Mouse (Mus musculus) thymus, postnatal 36 days (tissue): Measurements from ENCODE around the gene Mob4.

ENCODE experiments used
- DNase-seq, 2 experiments: peaks; one replicate each; pipeline ENCODE4 v3.0.0; 2022; ENCODE audit warnings: mixed read lengths in 2 of 2

Gene Mob4

DNA sequence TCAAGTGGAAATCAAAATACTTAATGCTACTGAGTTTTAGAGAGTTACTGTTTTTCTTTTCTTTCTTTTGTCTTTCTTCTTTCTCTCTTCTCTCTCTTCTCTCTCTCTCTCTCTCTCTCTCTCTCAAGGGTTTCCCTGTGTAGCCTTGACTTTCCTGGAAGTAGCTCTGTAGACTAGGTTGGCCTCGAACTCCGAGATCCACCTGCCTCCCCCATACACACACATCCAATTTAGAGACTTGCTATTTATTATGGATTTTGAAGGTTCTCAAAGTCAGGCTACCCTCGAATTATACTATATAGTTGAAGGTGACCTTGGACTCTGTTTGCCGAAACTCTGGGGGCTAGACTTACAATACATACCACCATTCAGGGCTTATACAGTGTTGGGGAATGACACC, 1.3 kb downstream of the Mob4 start:
- no peak for DNase-seq

- no peak for DNase-seq
Observed at GRCm38 (mm10) chr1:55133173-55133572, 2.1 kb downstream of the Mob4 start.

DNA sequence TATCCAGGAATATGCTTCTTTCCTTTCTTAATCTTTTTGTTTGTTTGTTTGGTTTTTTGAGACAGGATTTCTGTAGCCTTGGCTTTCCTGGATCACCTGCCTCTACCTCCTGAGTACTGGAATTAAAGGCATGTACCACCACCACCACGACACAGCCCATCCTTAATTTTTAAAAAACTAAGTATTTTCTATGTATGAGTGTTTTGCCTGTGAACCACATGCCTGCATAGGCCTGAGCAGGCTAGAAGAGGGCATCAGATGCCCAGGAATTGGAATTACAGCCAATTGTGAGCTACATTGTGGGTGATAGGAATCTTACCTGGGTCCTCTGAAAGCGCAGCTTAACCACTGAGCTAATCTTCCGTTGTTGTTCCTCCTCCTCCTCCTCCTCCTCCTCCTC, 3.3 kb downstream of the Mob4 start:
- DNase-seq, result no peak

GRCm38 (mm10) chr1:55135846-55136245, 4.8 kb downstream of the Mob4 start:
- peak in 1 of 2 experiments; percentile 12 for DNase-seq

- DNase-seq, result no peak
Observed at GRCm38 (mm10) chr1:55144338-55144737, 13.3 kb downstream of the Mob4 start.

DNA sequence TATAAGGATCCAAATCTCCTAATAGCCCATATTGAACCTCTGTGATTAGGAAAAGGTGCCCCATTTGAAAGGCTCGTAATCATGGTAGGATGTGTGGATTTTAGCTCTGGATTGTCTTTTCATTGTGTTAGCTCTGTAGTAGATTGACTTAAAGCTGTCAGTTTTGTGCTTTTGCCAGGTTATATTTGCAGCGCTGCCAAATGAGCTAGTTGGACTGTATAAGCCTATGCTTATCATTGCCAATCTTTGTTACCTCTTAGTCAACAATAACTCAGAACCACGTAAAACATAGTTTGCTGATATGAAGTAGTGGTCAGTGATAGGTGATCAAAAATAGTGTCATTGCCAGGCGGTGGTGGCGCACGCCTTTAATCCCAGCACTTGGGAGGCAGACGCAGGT, 14.5 kb downstream of the Mob4 start:
- DNase-seq, result no peak

DNA sequence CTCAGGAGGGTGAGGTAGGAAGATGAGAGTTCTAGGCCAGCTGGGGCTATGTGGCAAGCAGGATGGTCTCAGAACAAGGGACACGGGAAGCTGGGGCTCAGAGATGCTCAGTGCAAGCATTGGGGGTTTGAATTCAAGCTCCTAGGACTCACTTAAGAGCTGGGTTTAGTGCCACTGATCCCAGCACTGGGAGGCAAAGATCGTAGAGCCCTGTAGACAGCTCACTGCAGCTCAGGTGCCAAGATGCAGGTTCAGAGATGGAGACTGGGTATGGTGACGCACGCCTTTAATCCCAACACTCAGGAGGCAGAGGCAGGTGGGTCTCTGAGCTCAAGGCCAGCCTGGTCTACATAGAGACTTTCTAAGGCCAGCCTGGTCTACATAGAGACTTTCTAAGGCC, 26.3 kb downstream of the Mob4 start:
- DNase-seq, result no peak

DNA sequence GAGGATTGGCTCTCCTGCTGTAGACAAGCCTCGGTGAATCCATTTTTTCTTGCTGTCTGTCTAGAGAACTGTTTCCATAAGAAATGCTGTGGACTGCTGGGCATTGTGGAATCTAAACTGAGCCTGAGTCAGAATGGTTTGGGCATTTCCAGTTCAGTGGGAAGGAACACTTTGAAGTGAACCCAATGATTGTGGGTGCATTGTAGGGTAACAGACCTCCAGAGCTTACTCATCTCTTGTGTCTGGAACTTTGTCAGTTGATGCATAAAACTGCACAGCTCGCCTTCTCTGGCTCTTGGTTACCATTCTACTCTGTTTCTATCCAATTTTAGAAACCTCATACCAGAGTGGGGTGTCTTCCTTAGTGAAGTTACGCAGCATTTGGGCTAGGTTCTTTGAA, 27.2 kb downstream of the Mob4 start:
- DNase-seq, result no peak

DNA sequence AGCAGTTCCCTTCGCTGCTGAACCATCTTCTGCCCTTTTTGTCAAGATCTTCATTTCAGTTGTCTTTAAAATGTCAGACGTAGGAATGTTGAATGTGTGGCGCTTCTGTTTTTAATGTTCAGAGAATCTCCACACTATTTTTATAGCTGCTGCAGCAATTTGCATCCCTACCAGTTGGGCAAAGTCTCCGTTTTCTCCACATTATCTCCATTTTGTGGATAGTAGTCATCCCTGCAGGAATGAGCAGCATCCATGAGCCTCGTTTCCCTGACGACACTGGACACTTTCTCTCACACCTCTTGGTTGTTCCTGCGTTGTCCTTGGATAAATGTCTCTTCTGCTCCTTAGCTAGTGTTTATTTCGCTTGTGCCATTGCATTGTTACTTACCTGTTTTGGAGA, 27.8 kb downstream of the Mob4 start:
- no peak for DNase-seq

DNA sequence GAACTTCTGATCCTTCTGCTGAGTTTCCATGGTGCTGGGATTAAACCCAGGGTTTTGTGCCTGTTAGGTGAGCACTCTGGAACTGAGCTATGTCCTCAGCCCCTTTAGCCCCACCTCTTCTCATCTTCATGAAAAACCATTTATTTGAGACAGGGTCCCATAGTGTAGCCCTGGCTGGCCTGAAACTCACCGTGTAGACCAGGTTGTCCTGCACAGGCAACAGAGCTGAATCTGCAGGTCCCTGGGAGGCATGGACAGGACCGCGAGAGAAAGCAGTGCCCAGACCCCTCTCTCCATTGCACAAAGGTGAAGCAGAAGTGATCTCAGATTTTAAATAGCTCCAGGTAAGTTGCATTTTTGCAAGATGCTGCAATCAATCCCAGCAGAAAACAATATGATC, 29.2 kb downstream of the Mob4 start:
- no peak for DNase-seq

- no peak for DNase-seq
Observed at GRCm38 (mm10) chr1:55160831-55161638, 30.0 kb downstream of the Mob4 start.

DNA sequence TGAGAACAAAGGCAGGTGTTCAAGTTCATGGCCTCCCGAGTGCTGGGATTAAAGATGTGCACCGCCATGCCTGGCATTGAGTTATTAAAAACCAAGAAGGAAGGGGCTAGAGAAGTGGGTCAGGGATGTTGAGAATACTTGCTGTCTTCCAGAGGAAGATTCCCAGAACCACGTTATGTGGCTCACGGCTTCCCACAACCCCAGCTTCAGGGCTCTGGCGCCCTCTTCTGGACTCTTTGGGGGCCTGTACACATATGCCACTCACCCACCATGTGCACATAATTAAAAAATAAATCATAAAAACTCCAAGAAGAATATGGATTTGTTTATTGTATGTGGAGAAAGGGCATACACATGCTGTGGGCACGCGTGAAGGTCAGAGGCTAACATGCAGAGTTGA, 30.9 kb downstream of the Mob4 start:
- peak; percentile 25 to 27 for DNase-seq

GRCm38 (mm10) chr1:55162781-55163180, 31.8 kb downstream of the Mob4 start:
- no peak for DNase-seq

DNA sequence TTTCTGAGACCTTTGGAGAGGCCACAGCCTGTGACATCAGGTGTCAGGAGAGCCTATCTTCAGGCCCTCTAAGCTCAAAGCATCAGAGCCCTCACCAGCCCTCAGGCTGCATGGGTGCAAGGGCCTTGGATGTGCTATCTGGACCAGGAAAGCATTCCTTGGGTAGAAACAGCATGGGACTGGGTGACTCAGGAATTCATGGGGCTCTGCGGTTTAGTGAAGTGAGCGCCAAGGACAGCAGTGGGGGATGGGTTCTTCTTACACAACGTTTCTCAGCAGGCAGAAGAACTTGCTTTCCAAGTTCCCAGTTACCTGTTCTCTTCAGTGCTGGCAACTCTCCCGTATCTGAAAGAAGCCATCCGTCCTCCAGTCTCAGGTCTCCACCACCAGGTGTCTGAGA, 33.0 kb downstream of the Mob4 start:
- no peak for DNase-seq

- no peak for DNase-seq
Observed at GRCm38 (mm10) chr1:55167560-55167959, 36.5 kb downstream of the Mob4 start.

DNA sequence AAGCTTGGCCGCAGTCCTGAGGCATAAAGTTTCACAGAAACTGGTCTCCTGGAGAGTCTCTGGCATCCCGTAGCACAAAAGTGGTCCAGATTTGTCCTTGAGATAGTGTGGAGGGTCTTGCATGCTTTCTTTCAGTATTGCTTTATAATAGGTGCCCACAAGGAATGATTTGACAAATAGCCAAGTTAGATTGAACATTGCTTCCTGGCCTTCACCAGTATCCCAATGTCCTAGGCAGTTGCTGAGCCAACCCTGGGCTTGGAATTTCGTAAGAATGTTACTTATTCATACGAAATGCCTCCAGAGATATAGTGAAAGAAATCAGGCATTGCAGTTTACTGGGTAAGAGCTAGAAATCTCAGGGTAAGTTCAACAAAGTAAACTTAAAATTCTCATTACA, 37.6 kb downstream of the Mob4 start:
- no peak for DNase-seq

DNA sequence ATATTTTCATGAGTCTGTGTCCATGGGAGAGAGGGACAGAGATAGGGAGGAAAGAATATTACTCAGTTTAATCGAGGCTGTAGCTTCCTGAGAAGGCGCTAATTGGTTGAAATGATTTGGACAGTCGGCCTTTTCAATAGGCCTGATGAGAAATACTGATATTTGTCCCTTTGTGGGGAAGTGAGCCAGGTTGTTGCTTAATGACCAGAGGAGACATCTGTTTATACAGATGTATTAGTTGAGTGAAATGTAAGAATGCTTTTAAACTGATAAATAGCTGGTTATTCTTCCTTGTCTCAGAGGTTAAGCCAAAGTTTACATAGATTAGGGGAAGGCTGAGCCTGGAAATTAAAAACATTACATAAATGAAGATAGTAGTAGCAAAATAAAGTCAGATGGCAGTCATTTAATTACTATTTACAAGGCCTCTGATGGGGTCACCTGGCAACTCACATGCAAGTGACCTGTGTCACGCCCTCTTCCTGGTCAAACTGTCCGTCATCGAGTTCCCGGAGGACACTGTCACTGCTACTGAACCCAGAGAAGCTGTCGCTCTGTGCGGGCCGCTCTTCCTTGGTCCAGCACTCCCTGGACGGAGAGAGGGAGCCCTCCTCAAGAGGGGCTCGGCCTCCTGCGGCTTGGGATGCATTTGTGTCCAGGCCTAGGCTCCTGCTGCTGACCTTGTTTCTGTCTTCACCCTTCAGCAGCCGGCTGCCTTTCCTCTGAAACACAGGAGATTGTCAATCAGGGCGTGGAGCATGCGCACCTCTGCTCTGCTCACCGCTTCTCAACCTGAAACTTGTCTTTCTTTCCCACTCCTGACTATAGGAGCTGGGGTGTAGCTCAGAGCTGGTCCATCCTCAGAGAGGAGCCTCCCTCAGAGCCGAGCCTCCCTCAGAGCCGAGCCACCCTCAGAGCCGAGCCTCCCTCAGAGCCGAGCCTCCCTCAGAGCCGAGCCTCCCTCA, 40.6 kb downstream of the Mob4 start:
- no peak for DNase-seq

DNA sequence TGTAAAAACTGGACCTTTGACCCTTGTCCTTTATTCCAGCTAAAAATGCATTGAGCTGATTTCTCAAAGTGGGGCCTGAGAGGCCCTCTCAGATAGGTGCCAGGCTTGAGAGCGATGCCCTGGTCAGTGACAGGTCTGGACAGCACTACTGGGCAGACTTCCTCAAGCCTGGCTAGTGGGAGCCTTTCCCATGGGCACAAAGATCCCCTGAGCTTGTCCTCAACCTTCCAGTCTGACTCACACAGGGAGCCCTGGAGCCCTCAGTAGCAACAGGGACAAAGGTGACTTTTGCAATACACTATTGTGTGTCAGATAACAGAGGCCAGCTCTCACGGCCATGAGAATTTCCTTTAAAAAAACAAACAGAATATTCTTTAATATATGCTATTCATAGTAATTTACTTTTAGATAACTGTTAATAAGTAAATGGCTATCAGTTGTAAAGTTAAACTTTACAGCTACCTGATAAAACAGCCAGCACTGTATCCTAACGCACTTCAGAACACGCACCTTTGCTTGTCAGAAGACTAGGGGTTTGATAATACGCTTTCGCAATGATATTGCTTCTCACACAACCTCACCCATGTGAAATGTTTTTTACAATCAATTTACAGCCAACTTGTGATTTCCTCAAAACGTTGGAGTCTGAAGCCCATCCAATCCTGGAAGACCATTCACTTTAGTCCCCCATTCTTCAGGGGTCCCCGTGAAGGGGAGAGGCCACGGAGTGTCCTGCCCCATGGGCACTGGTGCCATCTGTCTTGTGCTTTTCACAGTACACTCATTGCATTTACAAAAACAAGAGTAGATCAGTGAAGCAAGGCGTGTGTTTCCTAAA, 42.9 kb downstream of the Mob4 start:
- no peak for DNase-seq

GRCm38 (mm10) chr1:55174558-55175034, 43.6 kb downstream of the Mob4 start:
- no peak for DNase-seq

GRCm38 (mm10) chr1:55179917-55180566, 49.0 kb downstream of the Mob4 start:
- DNase-seq, result no peak

GRCm38 (mm10) chr1:55182392-55182791, 51.4 kb downstream of the Mob4 start:
- DNase-seq, result no peak

- no peak for DNase-seq
Observed at GRCm38 (mm10) chr1:55185718-55186117, 54.7 kb downstream of the Mob4 start.
